8 mouse cellular contexts compared by ENCODE assay signal in genomic region chr2:132144971-132145691, GRCm38 (mm10). TPM values are rescaled to one million over a fixed set of nuclear protein-coding genes. Genes with fewer than 3 reads are reported as not detected.
A peak's percentile ranks its signal among the peaks of the same experiment; 100 is the strongest.
DNase-seq lines count a peak whose midpoint lies in the region; ATAC-seq and TF ChIP-seq lines count a peak whose summit lies in the region.

Gene Slc23a2, minus strand, starts transcription at chr2:132145108.

- WGBS in hindbrain, embryonic 12.5 days, result under 1% methylated on average over 44 of the region's 68 CpGs
- WGBS in spleen, adult 2 months, result 2% methylated on average over 45 of the region's 68 CpGs

- peak within 1 kb of the TSS; percentile 96 for H3K9ac ChIP-seq in hindbrain, embryonic 12.5 days

- peaks cover 12% of the 10 kb centered on the region for H3K4me1 ChIP-seq in hindbrain, embryonic 12.5 days
- H3K4me1 ChIP-seq in megakaryocyte, embryonic 14.5 days, result peaks cover 51% of the 10 kb centered on the region
- H3K4me1 ChIP-seq in spleen, adult 2 months (ENCODE audit: control insufficient read depth, insufficient read depth, insufficient read length), result peaks cover 2% of the 10 kb centered on the region; the same call in 1 of the 2 replicates

- ATAC-seq in hindbrain, embryonic 12.5 days (ENCODE audit: low FRiP score), result peak; percentile 89

- DNase-seq in left cerebral cortex, adult 18-20 months (ENCODE audit: low spot score in 2 of 2), result peak in 1 of 2 experiments; percentile 57
- DNase-seq in left cerebral cortex, adult 11 months (ENCODE audit: low spot score), result no peak
- peak; percentile 54 for DNase-seq in cerebellum, adult 11-12 months
- DNase-seq in frontal cortex, adult 2 months (ENCODE audit: extremely low spot score in 1 of 2, low spot score in 1 of 2), result peak in 1 of 2 experiments; percentile 61
- DNase-seq in left cerebral cortex, adult 8-10 months (ENCODE audit: low spot score in 2 of 2), result no peak
- peak in 1 of 2 experiments; percentile 26 for DNase-seq in spleen, adult 2 months (ENCODE audit: low read depth in 1 of 2, low spot score in 2 of 2)

- TF ChIP-seq POLR2A in spleen, adult 2 months (IDR thresholded peaks at IDR 0.05; ENCODE audit: low read depth, low read length), result peak; percentile 10; the same call in 1 of the 2 replicates

- peak within 1 kb of the TSS; percentile 72; the same call in 1 of the 2 replicates for H3K27ac ChIP-seq in hindbrain, embryonic 12.5 days
- H3K27ac ChIP-seq in spleen, adult 2 months (ENCODE audit: insufficient read depth, low read length), result 0 out of 2 replicates have a peak within 1 kb of the TSS, but pooled peaks have one; percentile 13

- H3K4me2 ChIP-seq in hindbrain, embryonic 12.5 days (replicated peaks), result peak within 1 kb of the TSS; percentile 78

- H3K36me3 ChIP-seq in hindbrain, embryonic 12.5 days, result no peaks in the 10 kb centered on the region
- H3K36me3 ChIP-seq in megakaryocyte, embryonic 14.5 days (replicated peaks; ENCODE audit: low read length), result peaks cover 8% of the 10 kb centered on the region
- H3K36me3 ChIP-seq in spleen, adult 2 months (ENCODE audit: control insufficient read depth, insufficient read depth, low read length), result no peaks in the 10 kb centered on the region

- H3K4me3 ChIP-seq in hindbrain, embryonic 12.5 days, result peak within 1 kb of the TSS; percentile 94
- H3K4me3 ChIP-seq in megakaryocyte, embryonic 14.5 days (replicated peaks), result peak within 1 kb of the TSS; percentile 94
- peak within 1 kb of the TSS; percentile 87 for H3K4me3 ChIP-seq in spleen, adult 2 months (ENCODE audit: extremely low read depth, insufficient read depth, insufficient read length)

- peaks cover 3% of the 10 kb centered on the region; the same call in 1 of the 2 replicates for H3K27me3 ChIP-seq in hindbrain, embryonic 12.5 days
- peaks cover 8% of the 10 kb centered on the region for H3K27me3 ChIP-seq in megakaryocyte, embryonic 14.5 days (replicated peaks)
- H3K27me3 ChIP-seq in spleen, adult 2 months (ENCODE audit: control insufficient read depth, insufficient read depth, low read length), result no peaks in the 10 kb centered on the region

- no peak; the same call in 1 of the 2 replicates for TF ChIP-seq CTCF in spleen, adult 2 months (IDR thresholded peaks at IDR 0.05; ENCODE audit: extremely low read depth, insufficient read depth, insufficient read length, insufficient replicate concordance)

- no peaks in the 10 kb centered on the region for H3K9me3 ChIP-seq in hindbrain, embryonic 12.5 days (replicated peaks)
- no peaks in the 10 kb centered on the region for H3K9me3 ChIP-seq in megakaryocyte, embryonic 14.5 days

RNA-seq across cellular contexts. Expression of gene Slc23a2, which starts in this region (rescaled TPM):
- 100 to 1,000 TPM; 137 to 143 TPM for total RNA-seq in left cerebral cortex, adult 18-20 months (2021)
- polyA plus RNA-seq in frontal cortex, adult 2 months (2012; rRNA removed), result 86.7 and 98.5 TPM in 2 replicates
- polyA plus RNA-seq in hindbrain, embryonic 12.5 days (2016; fragmentation: Nextera tagmentation; extraction: Ambion mirVana), result 17.1 and 19.8 TPM in 2 replicates
- 100 to 1,000 TPM; 146 to 160 (median 153) TPM for total RNA-seq in left cerebral cortex, adult 8-10 months (2022)
- 0.23 TPM in 1 of 2 replicates, not detected in the other for polyA plus RNA-seq in megakaryocyte, embryonic 14.5 days (2012; ENCODE audit: insufficient read depth, low replicate concordance)
- polyA plus RNA-seq in spleen, adult 2 months (2012; rRNA removed), result 18.7 and 20.6 TPM in 2 replicates

Comparison
In these comparisons a context has a peak if more than half of its experiments do, and no peak if none do; other contexts are left out.
1. RNA of gene Slc23a2 (polyA plus RNA-seq): 86.7 to 98.5 TPM in frontal cortex, adult 2 months, 18.7 to 20.6 TPM in spleen, adult 2 months and 17.1 to 19.8 TPM in hindbrain, embryonic 12.5 days; 0.23 TPM in megakaryocyte, embryonic 14.5 days; every median in the first group is over 10 times any median in the second.
2. Peak in every context shown above with its lines, with median percentiles within 50 percentile points of each other: H3K4me3 ChIP-seq.